Mouse (Mus musculus) heart, postnatal 4 days (tissue): ENCODE measurements at regions not wholly inside any gene's neighbourhood (a gene's known extent, or its start where the extent isn't known, plus 50 kb on each side); places are given as distances from the start of the nearest gene placed in this dataset.
"Not testable (repeated sequence)": the region's sequence is repeated elsewhere in the genome, so short reads cannot be mapped to it uniquely, and the experiment has no call there.

Experiments used
- DNase-seq: peaks from one replicate; pipeline ENCODE4 v3.0.0; 2021

GRCm38 (mm10) chr1:146955688-146956214 is 461.2 kb downstream of the Brinp3 start:
- no peak for DNase-seq

GRCm38 (mm10) chr1:146956347-146956746 is 461.8 kb downstream of the Brinp3 start:
- DNase-seq, result no peak

GRCm38 (mm10) chr1:146960448-146960847 is 465.9 kb downstream of the Brinp3 start:
- no peak for DNase-seq

GRCm38 (mm10) chr1:146967534-146967933 is 473.0 kb downstream of the Brinp3 start:
- DNase-seq, result no peak

- no peak for DNase-seq
Measured at GRCm38 (mm10) chr1:146967993-146968392, 473.4 kb downstream of the Brinp3 start.

GRCm38 (mm10) chr1:146983433-146984186 is 489.1 kb downstream of the Brinp3 start:
- no peak for DNase-seq

- no peak for DNase-seq
Measured at GRCm38 (mm10) chr1:147000018-147000417, 505.5 kb downstream of the Brinp3 start.

GRCm38 (mm10) chr1:147047714-147048113 is 553.2 kb downstream of the Brinp3 start:
- DNase-seq, result no peak

GRCm38 (mm10) chr1:147058504-147058903 is 563.9 kb downstream of the Brinp3 start:
- no peak for DNase-seq

- DNase-seq, result no peak
Measured at GRCm38 (mm10) chr1:147074166-147074565, 579.6 kb downstream of the Brinp3 start.

GRCm38 (mm10) chr1:147084129-147084799 is 589.7 kb downstream of the Brinp3 start:
- DNase-seq, result no peak

GRCm38 (mm10) chr1:147125541-147125940 is 631.0 kb downstream of the Brinp3 start:
- DNase-seq, result no peak

- no peak for DNase-seq
Measured at GRCm38 (mm10) chr1:147138176-147138575, 643.6 kb downstream of the Brinp3 start.

- no peak for DNase-seq
Measured at GRCm38 (mm10) chr1:147175350-147175749, 680.8 kb downstream of the Brinp3 start.

- no peak for DNase-seq
Measured at GRCm38 (mm10) chr1:147186799-147187198, 692.2 kb downstream of the Brinp3 start.

- DNase-seq, result no peak
Measured at GRCm38 (mm10) chr1:147187251-147188025, 692.9 kb downstream of the Brinp3 start.

GRCm38 (mm10) chr1:147199959-147200358 is 705.4 kb downstream of the Brinp3 start:
- not testable (repeated sequence) for DNase-seq

- DNase-seq, result not testable (repeated sequence)
Measured at GRCm38 (mm10) chr1:147214890-147215289, 720.3 kb downstream of the Brinp3 start.

GRCm38 (mm10) chr1:147217965-147218364 is 723.4 kb downstream of the Brinp3 start:
- DNase-seq, result no peak

- DNase-seq, result no peak
Measured at GRCm38 (mm10) chr1:147219438-147219837, 724.9 kb downstream of the Brinp3 start.

- no peak for DNase-seq
Measured at GRCm38 (mm10) chr1:147223232-147223925, 728.8 kb downstream of the Brinp3 start.

- DNase-seq, result no peak
Measured at GRCm38 (mm10) chr1:147237565-147237964, 743.0 kb downstream of the Brinp3 start.
